12 mouse cellular contexts compared by ENCODE assay signal in the genomic region with DNA sequence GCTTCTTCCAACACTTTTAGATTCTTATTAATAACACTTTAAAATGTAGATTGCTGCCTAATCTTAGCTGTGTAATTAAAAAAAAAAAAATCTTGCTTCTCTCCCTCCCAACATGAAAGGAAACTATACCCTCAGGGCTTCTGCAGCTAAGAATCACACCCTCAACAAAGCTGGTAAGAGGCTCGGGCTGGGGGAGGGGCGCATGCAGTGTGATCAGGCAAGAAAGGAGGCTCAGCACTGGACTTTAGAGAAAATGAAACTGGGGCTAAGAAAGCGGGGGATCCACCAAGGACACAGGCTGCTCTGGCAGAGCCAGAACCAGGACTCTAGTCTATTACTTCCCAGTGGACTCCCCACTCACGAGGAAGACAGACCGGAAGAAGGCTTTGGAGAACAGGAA. TPM values are rescaled to one million over a fixed set of nuclear protein-coding genes. Genes with fewer than 3 reads are reported as not detected.
DNase-seq lines count a peak whose midpoint lies in the region; ATAC-seq lines count a peak whose summit lies in the region.
"Had no signal": no experiment of that assay in that cellular context is flagged by ENCODE, and none has a peak within 500 bp of the region (broad histone marks: within the 10 kb centered on the region; RNA-seq: fewer than 3 reads in every experiment).

No protein-coding gene starts in this region.

- peak overlapping the region; percentile 67 for H3K27ac ChIP-seq in forebrain, embryonic 10.5 days
- H3K27ac ChIP-seq in hindbrain, embryonic 15.5 days (replicated peaks), result peak overlapping the region; percentile 50
- no peak overlapping the region for H3K27ac ChIP-seq in heart, embryonic 11.5 days (ENCODE audit: low read depth, low read length)

- no peak for ATAC-seq in hindbrain, embryonic 15.5 days (ENCODE audit: low FRiP score, low read depth)
- no peak for ATAC-seq in heart, embryonic 11.5 days (replicated peaks; ENCODE audit: insufficient number of reproducible peaks, low FRiP score, low TSS enrichment)

- 0 out of 2 replicates have a peak, but pooled peaks cover 5% of the 10 kb centered on the region for H3K36me3 ChIP-seq in forebrain, embryonic 10.5 days (replicated peaks)
- no peaks in the 10 kb centered on the region for H3K36me3 ChIP-seq in hindbrain, embryonic 15.5 days
- no peaks in the 10 kb centered on the region for H3K36me3 ChIP-seq in heart, embryonic 11.5 days (ENCODE audit: control insufficient read depth, insufficient read depth, low read length)
- H3K36me3 ChIP-seq: heart, embryonic 12.5 days had no signal

- no peak overlapping the region for H3K9ac ChIP-seq in hindbrain, embryonic 15.5 days
- no peak overlapping the region for H3K9ac ChIP-seq in heart, embryonic 11.5 days (ENCODE audit: low read depth, low read length)
- H3K9ac ChIP-seq: heart, embryonic 12.5 days had no signal

- WGBS in forebrain, embryonic 10.5 days, result 60% methylated on average over 5 of the region's 5 CpGs
- WGBS in hindbrain, embryonic 15.5 days, result 54% methylated on average over 5 of the region's 5 CpGs
- WGBS in heart, embryonic 11.5 days (ENCODE audit: insufficient replicate concordance), result 61% methylated on average over 5 of the region's 5 CpGs

- H3K4me2 ChIP-seq in hindbrain, embryonic 15.5 days, result no peak overlapping the region
- no peak overlapping the region for H3K4me2 ChIP-seq in heart, embryonic 11.5 days
- H3K4me2 ChIP-seq: heart, embryonic 12.5 days had no signal

- peak; percentile 64 for DNase-seq in testis, postnatal 10 days (ENCODE audit: low spot score)
- no peak for DNase-seq in testis, postnatal 14 days (ENCODE audit: low spot score)
- DNase-seq in forebrain, embryonic 10.5 days (ENCODE audit: extremely low spot score, low spot score), result no peak
- peak; percentile 36 for DNase-seq in retina, postnatal 7 days (ENCODE audit: low read depth, low spot score)
- DNase-seq in adrenal gland, adult 8-10 months, result no peak
- DNase-seq: adrenal gland, postnatal 36 days; kidney, adult 11 months; lung, adult 18-20 months; right cerebral cortex, postnatal 14 days had no signal

- H3K9me3 ChIP-seq in forebrain, embryonic 10.5 days, result no peaks in the 10 kb centered on the region
- no peaks in the 10 kb centered on the region for H3K9me3 ChIP-seq in hindbrain, embryonic 15.5 days
- H3K9me3 ChIP-seq in heart, embryonic 11.5 days (replicated peaks; ENCODE audit: control insufficient read depth, low read length), result no peaks in the 10 kb centered on the region
- H3K9me3 ChIP-seq: heart, embryonic 12.5 days had no signal

- no peaks in the 10 kb centered on the region for H3K27me3 ChIP-seq in forebrain, embryonic 10.5 days (ENCODE audit: poor library complexity, severe bottlenecking)
- no peaks in the 10 kb centered on the region for H3K27me3 ChIP-seq in hindbrain, embryonic 15.5 days
- no peaks in the 10 kb centered on the region for H3K27me3 ChIP-seq in heart, embryonic 11.5 days (ENCODE audit: control insufficient read depth, insufficient read depth, low read length)
- H3K27me3 ChIP-seq: heart, embryonic 12.5 days had no signal

- peaks cover 27% of the 10 kb centered on the region for H3K4me1 ChIP-seq in forebrain, embryonic 10.5 days
- peaks cover 26% of the 10 kb centered on the region for H3K4me1 ChIP-seq in hindbrain, embryonic 15.5 days (replicated peaks)
- peaks cover 10% of the 10 kb centered on the region; the same call in 1 of the 2 replicates for H3K4me1 ChIP-seq in heart, embryonic 11.5 days (ENCODE audit: control insufficient read depth, insufficient read depth, low read length)

- no peak overlapping the region for H3K4me3 ChIP-seq in forebrain, embryonic 10.5 days
- no peak overlapping the region for H3K4me3 ChIP-seq in hindbrain, embryonic 15.5 days
- H3K4me3 ChIP-seq in heart, embryonic 11.5 days (ENCODE audit: low read depth, low read length), result no peak overlapping the region
- H3K4me3 ChIP-seq: heart, embryonic 12.5 days had no signal

RNA-seq across cellular contexts. Expression of gene Sergef, which starts 38.5 kb away (rescaled TPM):
- polyA plus RNA-seq in forebrain, embryonic 10.5 days (2016; fragmentation: Nextera tagmentation; extraction: Ambion mirVana), result 15.6 and 16.7 TPM in 2 replicates
- polyA plus RNA-seq in hindbrain, embryonic 15.5 days (2015; fragmentation: Nextera tagmentation; extraction: Ambion mirVana), result 42.1 and 43.8 TPM in 2 replicates
- total RNA-seq in adrenal gland, adult 8-10 months (2022), result 10 to 100 TPM; 29.2 to 47.3 (median 37.2) TPM
- polyA plus RNA-seq in heart, embryonic 11.5 days (2014; fragmentation: Nextera tagmentation; extraction: Ambion mirVana), result 10.7 and 11.6 TPM in 2 replicates

Comparison
In these comparisons a context has a peak if more than half of its experiments do, and no peak if none do; other contexts are left out.
1. DNase-seq: peak in testis, postnatal 10 days (single experiment) and retina, postnatal 7 days (single experiment); none in testis, postnatal 14 days (single experiment), forebrain, embryonic 10.5 days (single experiment) and adrenal gland, adult 8-10 months (single experiment).